Mouse (Mus musculus): ENCODE measurements around the gene Cd209f. TPM values are rescaled to one million over a fixed set of nuclear protein-coding genes. Genes with fewer than 3 reads are reported as not detected.

Gene Cd209f
- polyA plus RNA-seq, 1 experiment from 2014 or later = 0.19 TPM

Other genes starting within 250 kb of the Cd209f start
- 0.22 TPM in 1 of 2 replicates, not detected in the other for gene Cd209d, start 227.3 kb downstream of the Cd209f start, polyA plus RNA-seq (2014; fragmentation: Nextera tagmentation; extraction: Ambion mirVana)
- gene Cd209b, start 179.0 kb downstream of the Cd209f start, polyA plus RNA-seq (2014; fragmentation: Nextera tagmentation; extraction: Ambion mirVana) = 0.17 TPM in 1 of 2 replicates, not detected in the other
- 0.28 and 0.79 TPM in 2 replicates for gene Cd209c, start 151.1 kb downstream of the Cd209f start, polyA plus RNA-seq (2014; fragmentation: Nextera tagmentation; extraction: Ambion mirVana)
- not detected in 2 replicates for gene Cd209g, start 28.3 kb upstream of the Cd209f start, polyA plus RNA-seq (2014; fragmentation: Nextera tagmentation; extraction: Ambion mirVana)
- 18.7 and 24.9 TPM in 2 replicates for gene Evi5l, start 60.7 kb upstream of the Cd209f start, polyA plus RNA-seq (2014; fragmentation: Nextera tagmentation; extraction: Ambion mirVana)
- gene Prr36, start 111.6 kb upstream of the Cd209f start, polyA plus RNA-seq (2014; fragmentation: Nextera tagmentation; extraction: Ambion mirVana) = 2.3 and 2.7 TPM in 2 replicates
- 0.69 and 0.97 TPM in 2 replicates for gene Lrrc8e, start 121.0 kb upstream of the Cd209f start, polyA plus RNA-seq (2014; fragmentation: Nextera tagmentation; extraction: Ambion mirVana)
- 18.1 and 21.4 TPM in 2 replicates for gene Map2k7, start 132.9 kb upstream of the Cd209f start, polyA plus RNA-seq (2014; fragmentation: Nextera tagmentation; extraction: Ambion mirVana)
- gene Gm49320, start 133.0 kb upstream of the Cd209f start, polyA plus RNA-seq (2014; fragmentation: Nextera tagmentation; extraction: Ambion mirVana) = 0.33 and 1.1 TPM in 2 replicates
- gene Tgfbr3l, start 142.4 kb upstream of the Cd209f start, polyA plus RNA-seq (2014; fragmentation: Nextera tagmentation; extraction: Ambion mirVana) = 3.3 and 5.0 TPM in 2 replicates
- 45.0 and 50.6 TPM in 2 replicates for gene Snapc2, start 147.2 kb upstream of the Cd209f start, polyA plus RNA-seq (2014; fragmentation: Nextera tagmentation; extraction: Ambion mirVana)
- gene Ctxn1, start 153.4 kb upstream of the Cd209f start, polyA plus RNA-seq (2014; fragmentation: Nextera tagmentation; extraction: Ambion mirVana) = 49.3 and 59.1 TPM in 2 replicates
- 65.4 and 71.9 TPM in 2 replicates for gene Timm44, start 170.1 kb upstream of the Cd209f start, polyA plus RNA-seq (2014; fragmentation: Nextera tagmentation; extraction: Ambion mirVana)
- gene Ccl25, start 219.4 kb upstream of the Cd209f start, polyA plus RNA-seq (2014; fragmentation: Nextera tagmentation; extraction: Ambion mirVana) = 10.2 and 11.2 TPM in 2 replicates
- gene Elavl1, start 219.6 kb upstream of the Cd209f start, polyA plus RNA-seq (2014; fragmentation: Nextera tagmentation; extraction: Ambion mirVana) = 217 and 226 TPM in 2 replicates

All from embryonic facial prominence, embryonic 14.5 days (tissue).